Mouse (Mus musculus): ENCODE measurements at regions not wholly inside any gene's neighbourhood (a gene's known extent, or its start where the extent isn't known, plus 50 kb on each side); places are given as distances from the start of the nearest gene placed in this dataset.
A peak's percentile ranks its signal among the peaks of the same experiment; 100 is the strongest.
"Not testable (repeated sequence)": the region's sequence is repeated elsewhere in the genome, so short reads cannot be mapped to it uniquely, and the experiment has no call there.

DNA sequence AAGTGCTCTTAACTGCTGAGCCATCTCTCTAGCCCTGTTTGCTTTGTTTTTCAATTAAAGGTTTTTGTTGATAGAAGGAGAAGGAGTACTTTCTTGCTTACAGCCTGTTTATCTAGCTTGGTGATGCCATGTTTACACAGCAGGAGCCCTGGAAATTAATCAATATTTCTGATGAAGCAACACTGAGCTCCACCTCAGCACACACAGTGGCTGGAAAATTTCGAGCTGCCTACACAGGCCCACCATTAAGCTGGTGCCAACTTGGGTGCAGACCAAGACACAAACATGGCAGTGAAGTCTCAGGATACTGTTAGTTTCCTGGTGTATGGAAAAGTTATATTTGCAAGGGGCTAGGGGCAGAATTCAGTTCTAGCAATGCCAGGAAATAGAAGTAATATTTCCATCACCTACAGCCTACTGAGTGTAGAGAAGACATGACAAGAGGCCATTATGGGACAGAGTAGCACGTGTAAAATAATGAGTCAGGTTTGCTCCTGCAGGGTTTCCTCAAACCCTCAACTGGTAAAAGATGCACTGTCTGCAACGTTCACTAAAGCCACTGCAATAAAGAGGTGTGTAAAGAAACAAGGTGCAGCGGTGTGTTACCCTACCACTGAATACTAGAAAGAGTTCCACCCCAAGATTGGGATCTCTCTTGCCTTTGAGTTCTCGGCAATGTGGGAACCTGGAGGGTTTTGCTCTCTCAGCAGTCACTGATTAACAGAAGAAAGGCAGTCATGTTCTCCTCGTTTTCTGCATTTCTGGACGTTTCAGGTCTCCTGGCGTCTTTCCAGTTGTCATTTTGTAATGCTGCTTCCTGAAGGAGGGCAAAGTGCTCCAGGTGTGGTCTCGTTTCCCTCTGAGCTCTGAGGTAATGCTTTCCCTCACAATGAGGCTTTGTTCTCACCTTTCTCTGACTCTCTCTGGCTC lies 108.8 kb upstream of the Fhl2 start:
- DNase-seq (ENCODE audit: low read depth, low spot score): no peak

DNA sequence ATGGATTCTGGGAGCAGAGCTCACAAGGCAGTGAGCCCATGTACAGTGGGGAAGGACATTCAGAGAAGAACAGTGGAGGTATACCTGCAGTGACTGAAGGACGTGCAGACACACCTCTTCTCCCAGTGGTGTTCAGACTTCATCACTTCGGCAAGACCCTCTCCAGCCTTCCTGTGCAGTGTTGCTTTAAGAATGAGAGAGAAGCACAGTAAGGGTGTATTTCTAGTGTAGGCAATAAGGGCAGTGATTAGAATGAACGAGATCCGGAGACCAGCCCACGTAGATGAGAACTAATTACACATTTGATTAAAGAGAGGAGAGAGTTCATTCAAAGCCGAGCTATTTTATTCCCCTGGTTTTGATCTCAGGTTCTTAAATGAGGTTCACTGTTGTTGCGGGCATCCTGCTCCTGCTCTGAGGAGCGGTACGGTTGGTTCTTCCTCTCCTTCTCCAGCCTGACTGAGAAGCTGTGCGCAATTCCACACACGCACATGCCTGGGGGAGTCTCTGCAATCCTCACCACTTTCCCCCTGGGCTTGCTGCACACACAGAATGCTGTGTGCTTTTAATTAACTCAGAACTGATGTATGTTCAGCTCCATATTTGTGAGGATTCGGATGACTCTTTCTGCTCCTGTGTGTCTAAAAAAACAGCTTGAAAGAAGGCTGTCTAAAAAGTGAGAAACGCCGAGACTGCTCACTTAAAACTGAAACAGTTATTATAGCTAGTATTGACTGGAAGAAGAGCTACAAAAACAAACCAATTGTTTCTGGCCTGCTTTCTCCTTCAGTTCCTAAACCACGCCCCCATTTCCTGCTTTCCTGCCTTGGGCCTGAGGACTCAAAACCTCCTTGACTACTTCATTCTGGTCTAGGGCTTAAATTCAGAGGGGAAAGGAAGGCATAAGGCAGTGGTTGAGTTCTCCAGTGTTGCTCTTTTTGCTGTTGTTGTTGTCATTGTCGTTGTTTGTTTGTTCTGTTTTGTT lies 114.2 kb upstream of the Fhl2 start:
- DNase-seq (ENCODE audit: low read depth, low spot score): peak; percentile 18

DNA sequence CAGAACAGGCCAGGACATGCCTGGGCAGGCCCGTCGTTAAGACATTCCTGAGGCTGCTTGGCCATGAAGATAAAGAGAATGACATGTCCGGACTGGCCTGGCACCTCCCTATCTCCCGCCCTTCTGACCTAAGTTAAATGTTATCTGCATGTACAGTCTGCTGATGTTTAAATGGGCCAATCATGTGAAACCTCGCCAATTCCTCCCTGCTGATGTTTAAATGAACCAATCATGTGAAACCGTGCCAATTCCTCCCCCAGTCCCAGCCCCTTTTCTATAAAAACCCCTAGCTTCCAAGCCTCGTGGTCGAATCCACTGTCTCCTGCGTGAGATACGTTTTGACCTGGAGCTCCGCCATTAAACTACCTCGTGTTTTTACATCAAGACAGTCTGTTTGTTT lies 119.5 kb upstream of the Fhl2 start:
- not testable (repeated sequence) for DNase-seq (ENCODE audit: low read depth, low spot score)

DNA sequence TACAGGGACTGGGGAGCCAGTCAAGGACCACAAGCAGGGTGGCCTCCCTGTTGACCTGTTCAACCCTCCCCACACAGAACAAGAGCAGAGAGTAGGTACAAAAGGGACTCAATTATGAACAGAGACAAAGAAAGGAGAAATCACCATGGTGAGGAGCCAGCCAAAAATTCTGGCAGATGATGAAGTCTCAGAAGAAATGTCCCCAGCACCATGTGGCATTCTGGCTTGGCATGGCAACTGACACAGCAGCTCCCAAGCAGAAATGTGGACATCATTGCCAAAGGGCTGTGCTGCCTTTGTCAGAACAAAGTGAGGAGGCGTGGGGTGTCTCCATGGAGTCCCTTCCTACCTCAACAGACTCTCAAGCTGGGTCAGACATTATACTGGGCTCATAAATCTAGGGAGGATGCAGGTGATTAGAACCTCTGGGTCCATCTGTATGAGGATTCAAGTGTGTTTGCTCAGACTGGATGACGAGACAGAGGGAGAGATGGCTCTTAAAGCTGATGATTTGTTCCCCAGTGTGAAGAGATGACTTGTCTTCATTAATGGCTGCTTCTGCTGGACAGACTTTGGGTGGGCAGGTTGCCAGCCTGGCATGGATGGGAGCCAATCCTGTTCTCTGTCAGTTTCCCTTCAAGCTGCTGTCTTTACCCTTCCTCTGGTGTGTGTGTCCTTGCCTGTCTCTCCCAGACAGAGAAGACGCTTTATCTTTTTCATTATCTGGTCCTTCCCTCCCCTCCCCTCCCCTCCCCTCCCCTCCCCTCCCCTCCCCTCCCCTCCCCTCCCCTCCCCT lies 120.5 kb upstream of the Fhl2 start:
- DNase-seq (ENCODE audit: low read depth, low spot score): no peak

DNA sequence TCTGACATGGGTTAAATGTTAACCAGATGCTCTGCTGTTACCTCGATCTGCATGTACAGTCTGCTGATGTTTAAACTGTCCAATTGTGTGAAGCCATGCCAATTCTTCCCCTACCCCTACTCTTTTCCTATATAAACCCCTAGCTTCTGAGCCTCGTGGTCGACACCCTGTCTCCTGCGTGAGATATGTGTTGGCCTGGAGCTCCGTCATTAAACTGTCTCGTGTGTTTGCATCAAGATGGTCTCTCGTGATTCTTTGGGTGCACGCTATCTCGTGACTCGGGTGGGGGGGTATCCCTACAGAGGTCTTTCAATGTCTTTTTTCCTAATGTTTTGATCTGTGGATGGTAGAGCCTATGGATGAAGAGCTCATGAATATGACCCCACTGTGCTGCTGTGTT lies 110.9 kb upstream of the Nck2 start:
- DNase-seq (ENCODE audit: low read depth, low spot score): not testable (repeated sequence)

DNA sequence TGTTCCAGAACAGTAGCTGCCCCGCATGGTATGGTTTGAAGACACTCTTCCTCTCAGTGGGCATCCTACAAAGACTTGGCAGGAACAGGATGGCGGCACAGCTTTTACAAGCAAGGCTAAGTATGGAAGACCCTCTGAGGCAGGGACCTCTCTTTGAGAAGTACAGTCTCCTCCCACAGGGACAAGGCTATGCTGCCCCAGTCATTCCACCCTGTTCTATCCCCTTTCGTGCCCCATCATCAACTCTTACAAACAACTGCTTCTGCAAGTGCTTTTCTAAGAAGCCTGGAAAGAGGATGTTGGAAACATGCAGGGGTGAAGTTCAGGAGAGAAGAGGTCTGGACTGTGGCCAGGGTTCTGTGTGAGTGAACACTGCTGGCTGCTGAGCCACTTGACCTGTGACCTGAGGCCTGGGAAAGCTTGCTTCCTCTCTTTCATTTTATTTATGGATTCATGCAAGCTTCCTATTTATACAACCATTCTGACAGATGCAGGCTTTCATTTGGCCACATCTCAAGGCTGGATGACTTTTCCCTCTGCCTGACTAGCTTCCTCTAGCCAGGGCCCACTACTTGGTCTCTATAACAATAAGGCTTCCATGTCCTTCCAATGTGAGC lies 107.1 kb upstream of the Nck2 start:
- peak; percentile 67 for DNase-seq (ENCODE audit: low read depth, low spot score)

DNA sequence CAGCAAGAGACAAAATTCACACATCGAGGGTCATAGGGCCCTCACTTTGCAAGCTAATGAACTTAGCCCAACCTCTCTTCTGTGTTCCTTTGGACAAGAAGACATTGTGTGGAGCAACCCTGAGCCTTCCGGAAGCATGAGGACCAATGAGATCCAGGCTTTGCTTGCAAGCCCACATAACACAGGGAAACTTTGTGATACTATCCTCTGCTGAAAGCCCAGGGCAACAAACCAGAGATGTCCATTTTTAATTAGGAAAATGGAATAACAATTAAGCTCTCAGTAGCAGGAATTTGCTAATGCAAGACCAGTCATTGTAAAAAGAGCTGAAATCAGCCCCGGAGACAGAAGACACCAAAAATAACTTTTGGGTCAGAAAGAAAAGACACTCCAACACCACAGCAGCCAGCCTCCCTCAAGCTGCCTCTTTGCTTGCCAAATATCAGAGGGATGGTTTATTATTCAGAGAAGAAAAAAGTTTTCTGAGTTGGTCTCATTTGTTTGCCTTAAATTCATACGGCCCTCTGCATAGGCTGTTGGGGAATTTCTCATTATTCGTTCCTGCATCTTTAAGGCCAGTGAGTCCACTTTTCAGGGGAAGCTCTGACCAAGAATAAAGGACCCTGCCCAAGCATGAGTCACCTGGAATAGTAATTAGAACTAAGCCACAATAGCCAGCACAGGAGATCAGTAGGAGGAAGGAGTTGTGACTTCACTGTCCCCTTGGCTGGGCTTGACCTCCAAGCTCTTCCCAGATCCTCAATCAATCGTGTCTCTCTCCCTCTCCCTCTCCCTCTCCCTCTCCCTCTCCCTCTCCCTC lies 106.1 kb upstream of the Nck2 start:
- peak; percentile 21 for DNase-seq (ENCODE audit: low read depth, low spot score)

DNA sequence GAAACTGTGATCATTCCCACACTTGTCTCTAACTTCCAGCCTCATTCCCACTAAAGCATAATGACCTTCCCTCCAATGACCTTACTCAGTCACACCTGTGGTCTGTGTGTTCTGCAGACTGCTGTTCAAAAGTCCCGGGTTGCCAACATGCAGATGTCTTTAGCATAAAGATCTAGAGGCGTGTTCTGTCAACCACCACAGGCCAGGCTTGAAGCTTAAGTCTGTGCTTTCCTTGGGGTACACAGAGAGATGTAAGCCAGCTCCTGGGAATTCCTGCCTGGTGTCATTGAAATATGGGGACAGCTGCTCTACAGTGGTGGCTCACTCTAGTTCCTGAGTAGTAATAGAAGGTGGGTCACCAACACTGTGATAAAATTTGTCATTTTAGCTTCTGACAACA lies 101.5 kb upstream of the Nck2 start:
- no peak for DNase-seq (ENCODE audit: low read depth, low spot score)

DNA sequence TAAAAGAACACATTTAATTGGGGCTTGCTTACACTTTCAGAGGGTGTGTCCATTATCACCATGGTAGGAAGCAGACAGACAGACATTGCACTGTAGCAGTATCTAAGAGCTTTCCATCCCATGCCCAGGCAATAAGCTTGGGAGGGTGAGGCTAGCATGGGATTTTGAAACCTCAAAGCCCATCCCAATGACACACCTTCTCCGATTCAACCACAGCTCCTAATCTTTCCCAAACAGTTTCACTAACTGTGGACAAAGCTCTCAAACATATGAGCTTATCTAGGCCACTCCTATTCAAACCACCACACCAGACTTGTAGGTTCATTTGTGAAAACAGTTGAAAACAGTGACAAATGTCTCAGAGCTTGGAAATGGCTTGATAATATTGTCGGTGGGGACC lies 101.0 kb upstream of the Nck2 start:
- no peak for DNase-seq (ENCODE audit: low read depth, low spot score)

DNA sequence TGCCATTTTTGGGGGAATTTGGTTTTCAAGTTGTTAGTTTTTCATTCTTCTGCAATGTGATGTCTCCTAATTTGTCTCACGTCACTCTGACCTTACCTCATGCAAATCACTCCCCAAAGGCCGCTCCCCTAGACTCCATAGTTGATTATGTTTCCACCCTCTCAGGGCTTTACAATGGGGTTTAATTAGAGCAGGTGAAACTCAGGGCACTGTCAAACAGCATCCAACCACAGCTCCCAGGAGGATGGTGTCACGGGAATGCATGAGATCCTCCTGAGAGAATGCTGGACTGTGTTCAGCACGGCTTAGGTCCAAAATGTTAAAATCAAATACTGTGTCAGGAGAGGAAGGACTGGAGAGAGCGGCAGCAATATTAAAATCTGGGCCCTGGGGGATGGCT lies 100.4 kb upstream of the Nck2 start:
- DNase-seq (ENCODE audit: low read depth, low spot score): no peak

DNA sequence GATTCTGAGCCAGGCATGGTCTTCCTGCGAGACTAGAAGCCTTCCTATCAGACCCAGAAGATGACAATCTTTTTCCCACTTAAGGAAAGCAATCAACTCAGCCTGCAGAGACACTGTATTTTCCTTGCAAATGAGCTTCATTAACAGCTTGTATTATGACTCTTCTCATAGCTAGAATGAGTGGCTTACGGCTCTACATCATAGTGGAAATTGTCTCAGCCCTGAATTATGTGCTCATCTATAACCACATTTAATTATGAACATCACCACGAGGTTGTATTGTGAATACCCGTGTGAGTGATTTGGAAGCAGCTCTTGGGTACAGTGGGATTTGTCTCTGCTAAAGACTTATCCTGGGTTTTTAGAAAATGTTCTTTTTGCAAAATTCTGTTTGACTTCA lies 97.2 kb upstream of the Nck2 start:
- no peak for DNase-seq (ENCODE audit: low read depth, low spot score)

DNA sequence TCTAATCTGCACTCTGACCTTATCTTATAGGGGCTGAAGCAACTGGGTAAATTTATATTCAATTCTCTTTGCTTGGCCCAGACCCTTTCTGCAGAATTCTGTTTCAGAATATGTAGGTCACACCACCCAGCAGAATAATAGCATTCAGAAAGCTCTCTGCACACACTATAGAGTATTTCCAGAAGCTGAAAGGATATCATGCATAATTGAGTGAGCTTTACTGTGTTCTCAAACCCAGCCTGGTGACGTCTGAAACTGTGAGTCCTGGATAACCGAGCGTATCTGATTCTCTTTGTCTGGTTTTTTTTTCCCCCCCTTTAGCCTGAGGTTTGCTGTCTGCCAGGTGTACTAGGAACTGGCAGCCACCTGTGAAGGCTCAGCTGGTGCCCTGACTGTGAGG lies 94.4 kb upstream of the Nck2 start:
- DNase-seq (ENCODE audit: low read depth, low spot score): no peak

DNA sequence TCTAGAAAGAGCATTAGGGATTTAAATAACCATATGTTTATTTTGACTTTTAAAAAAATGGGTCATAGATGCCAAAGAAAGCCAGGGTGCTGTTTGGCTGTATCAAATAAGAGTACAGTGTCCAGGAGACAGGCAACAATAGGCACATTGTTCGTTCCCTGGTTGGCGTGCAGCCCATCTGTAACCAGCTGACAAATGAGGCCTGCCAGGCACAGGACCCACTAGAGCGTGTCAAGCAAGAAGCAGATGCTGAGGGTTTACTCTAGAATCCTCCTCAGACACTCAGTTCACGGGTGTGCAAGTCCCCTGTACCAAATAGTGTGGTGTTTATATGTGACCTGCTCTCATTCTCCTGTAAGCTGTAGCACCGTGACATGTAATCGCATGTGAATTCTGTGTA lies 86.2 kb upstream of the Nck2 start:
- DNase-seq (ENCODE audit: low read depth, low spot score): peak; percentile 29

DNA sequence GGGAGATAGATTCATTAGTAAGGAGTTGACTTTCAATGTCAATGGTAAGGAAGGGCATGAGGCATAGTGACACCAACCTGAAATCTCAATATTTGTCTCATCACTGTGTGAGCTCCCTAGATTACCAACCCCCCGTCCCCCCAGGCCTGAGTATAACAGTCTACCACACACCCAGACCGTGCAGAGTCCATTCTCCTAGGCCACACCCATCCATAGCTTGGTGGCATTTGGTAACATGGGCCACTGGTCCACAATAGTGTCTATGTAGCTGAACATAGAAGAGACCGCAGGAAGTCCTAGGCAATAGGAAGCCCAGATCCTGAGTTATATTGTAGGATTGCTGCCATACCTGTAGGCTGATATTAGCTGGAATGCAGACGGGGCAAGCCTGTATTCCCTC lies 84.7 kb upstream of the Nck2 start:
- DNase-seq (ENCODE audit: low read depth, low spot score): no peak

DNA sequence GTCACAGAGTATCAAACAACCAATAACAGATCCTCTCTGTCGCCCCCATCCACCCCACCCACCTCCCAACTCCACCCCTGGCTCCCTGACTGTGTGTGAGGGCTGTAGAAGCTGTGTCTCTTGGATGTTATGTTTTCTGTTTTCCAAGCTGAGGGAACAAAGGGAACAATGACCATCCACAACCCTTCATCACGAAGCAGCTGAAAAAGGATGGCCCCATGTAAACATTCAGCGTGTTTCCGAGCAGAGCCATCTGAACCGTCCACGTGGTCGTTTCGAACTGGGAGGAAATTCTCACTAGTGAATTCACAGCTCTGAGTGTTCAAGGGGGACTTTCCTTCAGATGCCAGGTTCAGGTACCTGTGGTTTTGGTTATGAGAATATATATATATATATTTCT lies 84.1 kb upstream of the Nck2 start:
- no peak for DNase-seq (ENCODE audit: low read depth, low spot score)

DNA sequence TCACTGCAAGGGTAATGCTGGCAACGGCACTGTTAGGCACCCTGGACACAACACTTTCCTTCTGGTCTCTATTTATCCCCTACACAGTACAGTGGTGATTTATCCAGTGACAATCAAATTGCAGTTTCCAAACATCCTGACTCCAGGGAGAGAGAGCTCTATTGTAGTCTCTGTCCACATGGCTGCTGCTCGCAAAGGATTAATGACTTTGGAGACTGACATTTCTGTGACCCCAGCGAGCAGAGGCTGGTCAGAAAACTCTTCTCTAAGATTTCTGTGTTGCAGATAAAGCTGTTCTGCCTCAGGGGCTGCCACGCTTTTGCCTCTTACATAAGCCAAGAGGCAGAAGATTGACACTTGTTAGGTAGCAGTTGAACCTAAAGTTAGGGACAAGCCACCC lies 83.6 kb upstream of the Nck2 start:
- no peak for DNase-seq (ENCODE audit: low read depth, low spot score)

DNA sequence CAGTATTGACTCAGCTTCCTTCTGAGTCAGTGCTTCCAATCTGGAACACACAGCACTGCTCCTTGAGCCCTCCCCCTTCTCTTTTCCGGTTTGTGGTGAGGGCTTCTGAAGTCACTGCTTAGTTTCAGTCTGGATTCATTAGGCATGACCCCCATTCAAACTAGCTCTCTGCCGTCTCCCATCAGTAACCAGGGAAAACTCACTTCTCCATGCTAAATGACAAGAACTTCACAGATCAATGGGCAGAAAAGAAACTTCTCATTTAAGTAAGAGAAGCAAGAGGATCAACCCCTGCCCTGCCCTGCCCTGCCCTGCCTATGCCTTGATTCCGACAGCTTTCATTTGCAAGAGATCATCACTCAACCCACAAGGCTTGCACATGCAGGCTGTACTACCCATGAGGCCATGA lies 82.9 kb upstream of the Nck2 start:
- no peak for DNase-seq (ENCODE audit: low read depth, low spot score)

DNA sequence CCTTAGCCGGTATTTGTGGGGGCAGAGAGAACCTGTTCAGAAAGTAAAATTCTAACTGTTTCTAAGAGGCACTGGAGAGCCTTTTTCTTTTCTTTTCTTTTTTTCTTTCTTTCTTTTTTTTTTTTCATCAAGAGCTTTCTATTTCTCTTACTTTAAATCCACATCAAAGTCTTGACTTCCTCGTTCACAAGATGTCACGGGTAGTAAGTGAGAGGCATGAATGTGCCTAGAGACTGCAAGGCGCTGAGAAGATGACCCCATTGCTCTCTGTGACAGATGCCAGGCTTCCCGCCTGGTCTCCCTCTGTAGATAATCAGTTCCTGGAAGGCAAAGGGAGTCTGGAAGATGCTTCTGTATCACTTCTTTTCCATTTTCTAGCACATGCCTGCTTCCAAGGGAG lies 82.2 kb upstream of the Nck2 start:
- no peak for DNase-seq (ENCODE audit: low read depth, low spot score)

DNA sequence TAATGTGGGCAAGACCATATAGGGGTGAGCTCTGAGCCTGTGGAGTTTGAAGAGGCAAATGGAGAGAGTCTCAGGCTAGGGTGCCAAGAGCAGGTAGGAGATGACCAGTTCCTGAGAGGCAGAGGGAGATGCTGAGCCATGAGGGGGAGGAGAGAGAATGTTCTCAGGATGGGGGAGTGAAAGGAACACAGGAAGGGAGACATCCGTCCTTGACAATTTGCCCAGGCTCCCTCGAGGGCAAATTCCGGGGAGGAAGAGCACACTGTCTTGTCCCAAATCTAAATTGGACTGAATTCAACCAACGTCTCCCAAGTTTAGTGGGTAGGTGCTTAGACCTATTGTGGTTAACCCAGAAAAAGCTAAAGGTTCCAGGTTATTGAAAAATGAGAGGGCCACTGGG lies 81.2 kb upstream of the Nck2 start:
- DNase-seq (ENCODE audit: low read depth, low spot score): no peak

DNA sequence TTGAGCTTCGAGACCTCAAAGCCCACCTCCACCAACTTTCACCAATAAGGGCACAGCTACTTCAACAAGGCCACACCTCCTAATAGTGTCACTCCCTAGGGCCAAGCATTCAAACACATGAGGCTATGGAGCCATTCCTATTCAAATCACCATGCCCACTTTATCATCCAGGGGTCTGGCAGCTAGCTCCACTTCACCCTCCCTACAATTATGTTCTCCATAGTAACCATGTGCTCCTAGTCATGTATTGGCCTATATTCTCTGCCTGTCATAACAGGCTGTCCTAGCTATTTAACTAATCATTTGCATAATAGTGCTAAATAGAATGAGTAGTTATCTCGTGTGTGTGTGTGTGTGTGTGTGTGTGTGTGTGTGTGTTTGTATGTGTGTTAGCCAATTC lies 77.9 kb upstream of the Nck2 start:
- no peak for DNase-seq (ENCODE audit: low read depth, low spot score)

Data from skeletal muscle tissue, adult 2 months (tissue).